Mouse (Mus musculus) limb, embryonic 12.5 days (tissue): Measurements from ENCODE around the gene Wnt9a. TPM values are rescaled to one million over a fixed set of nuclear protein-coding genes. Genes with fewer than 3 reads are reported as not detected.
A peak's percentile ranks its signal among the peaks of the same experiment; 100 is the strongest.

Source experiments
- ATAC-seq: fragments of 200-750 bp; cut with Nextera tagmentation; 2 replicates; pipeline ENCODE4 v1.8.0; 2017; ENCODE audit warnings: low read depth, moderate TSS enrichment; ENCODE audit not compliant: insufficient number of reproducible peaks, insufficient read depth, low FRiP score, low TSS enrichment
- H3K27ac ChIP-seq: fragments of 300-500 bp; sonication (generic); 2 replicates; pipeline ENCODE4 v1.5.1; 2016; ENCODE audit warnings: mild to moderate bottlenecking, moderate library complexity
- H3K27me3 ChIP-seq: fragments of 300-500 bp; sonication (generic); 2 replicates; pipeline ENCODE4 v1.6.1; 2016; ENCODE audit warnings: mild to moderate bottlenecking, moderate library complexity
- H3K36me3 ChIP-seq: fragments of 300-500 bp; sonication (generic); 2 replicates; pipeline ENCODE4 v1.6.1; 2016; ENCODE audit warnings: mild to moderate bottlenecking, moderate library complexity
- H3K4me1 ChIP-seq: fragments of 300-500 bp; sonication (generic); replicated peaks from 2 replicates; pipeline ENCODE4 v1.6.1; 2016
- H3K4me2 ChIP-seq: fragments of 300-500 bp; sonication (generic); 2 replicates; pipeline ENCODE4 v1.6.1; 2016; ENCODE audit warnings: mild to moderate bottlenecking, moderate library complexity
- H3K4me3 ChIP-seq: fragments of 300-500 bp; sonication (generic); replicated peaks from 2 replicates; pipeline ENCODE4 v1.5.1; 2016; ENCODE audit warnings: mild to moderate bottlenecking
- H3K9ac ChIP-seq: fragments of 300-500 bp; sonication (generic); replicated peaks from 2 replicates; pipeline ENCODE4 v1.6.1; 2016; ENCODE audit warnings: mild to moderate bottlenecking, moderate library complexity
- H3K9me3 ChIP-seq: fragments of 300-500 bp; sonication (generic); 2 replicates; pipeline ENCODE4 v1.6.1; 2016; ENCODE audit warnings: mild to moderate bottlenecking, moderate library complexity
- WGBS: fragments of 180-500 bp; shearing (Covaris S2); methylation state at CpG from one replicate; pipeline ENCODE4 v1.1.7; 2016; 5-methylcytosine and 5-hydroxymethylcytosine counted together
- polyA plus RNA-seq: library from polyadenylated mRNA; unstranded; fragments of >200 nt; fragmentation: Nextera tagmentation; extraction: Ambion mirVana; gene quantifications from 2 replicates; pipeline ENCODE4 v1.2.1, GENCODE M21; 2016

The Wnt9a gene
- polyA plus RNA-seq, 1 experiment from 2014 or later: 5.6 TPM

- H3K4me2 ChIP-seq: peak overlapping the region; percentile 92; the same call in 1 of the 2 replicates
- H3K27me3 ChIP-seq: peaks cover 76% of the 10 kb centered on the region
- H3K4me1 ChIP-seq: peaks cover 46% of the 10 kb centered on the region
These were observed 1.5 kb upstream of the Wnt9a start for GRCm38 (mm10) chr11:59305008-59305820.

DNA sequence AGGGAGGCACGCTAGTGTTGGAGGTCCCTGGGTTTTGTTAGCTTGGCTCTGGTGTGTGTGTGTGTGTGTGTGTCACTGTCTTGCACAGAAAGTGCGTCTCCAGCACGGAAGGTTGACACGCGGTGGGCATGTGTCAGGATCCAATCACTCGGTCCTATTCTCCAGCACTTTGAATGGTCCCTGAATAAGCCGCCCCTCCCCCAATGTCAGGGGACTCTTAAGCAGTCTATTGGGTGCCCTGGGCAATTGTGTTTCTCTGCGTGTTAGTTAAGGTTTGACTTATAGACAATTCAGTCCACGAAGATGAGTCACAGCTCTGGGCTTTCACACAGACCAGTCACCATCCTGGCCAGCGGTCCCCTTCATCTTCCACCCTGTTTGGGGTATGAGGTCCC is 910 bp upstream of the Wnt9a start:
- H3K36me3 ChIP-seq: no peaks in the 10 kb centered on the region
- H3K9me3 ChIP-seq: no peaks in the 10 kb centered on the region
- H3K4me2 ChIP-seq: peak overlapping the region; percentile 92
- ATAC-seq: no peak
- H3K4me1 ChIP-seq: peaks cover 50% of the 10 kb centered on the region
- peak overlapping the region; percentile 69 for H3K4me3 ChIP-seq
- H3K27ac ChIP-seq: no peak overlapping the region
- H3K27me3 ChIP-seq: peaks cover 71% of the 10 kb centered on the region
- WGBS: 10% methylated on average over 10 of the region's 10 CpGs
- H3K9ac ChIP-seq: 0 out of 2 replicates have a peak overlapping the region, but pooled peaks have one; percentile 40

More at GRCm38 (mm10) chr11:59305008-59305820, 1.5 kb upstream of the Wnt9a start:
- Histone ChIP-seq H3K36me3 (no peaks in the 10 kb centered on the region), H3K9me3 (no peaks in the 10 kb centered on the region), H3K4me3 (no peak overlapping the region), H3K27ac (no peak overlapping the region), H3K9ac (no peak overlapping the region)
- WGBS: 26% methylated on average over 22 of the region's 22 CpGs
- ATAC-seq: no peak

GRCm38 (mm10) chr11:59307422-59308163 is 865 bp downstream of the Wnt9a start:
- under 1% methylated on average over 45 of the region's 45 CpGs for WGBS
- H3K4me2 ChIP-seq: peak overlapping the region; percentile 92
- H3K27ac ChIP-seq: peak overlapping the region; percentile 77; the same call in 1 of the 2 replicates
- peak; percentile 44; the same call in 1 of the 2 replicates for ATAC-seq
- no peaks in the 10 kb centered on the region for H3K9me3 ChIP-seq
- peaks cover 76% of the 10 kb centered on the region for H3K27me3 ChIP-seq
- H3K36me3 ChIP-seq: no peaks in the 10 kb centered on the region
- H3K4me1 ChIP-seq: peaks cover 66% of the 10 kb centered on the region
- H3K9ac ChIP-seq: peak overlapping the region; percentile 79
- peak overlapping the region; percentile 69 for H3K4me3 ChIP-seq

- Histone ChIP-seq H3K27ac (peak overlapping the region; percentile 77), H3K9ac (peak overlapping the region; percentile 56; the same call in 1 of the 2 replicates), H3K27me3 (peaks cover 74% of the 10 kb centered on the region), H3K36me3 (no peaks in the 10 kb centered on the region), H3K9me3 (no peaks in the 10 kb centered on the region), H3K4me3 (peak overlapping the region; percentile 69), H3K4me2 (peak overlapping the region; percentile 92), H3K4me1 (peaks cover 72% of the 10 kb centered on the region)
- 18% methylated on average over 12 of the region's 12 CpGs for WGBS
- no peak for ATAC-seq
These were observed 1.4 kb downstream of the Wnt9a start for GRCm38 (mm10) chr11:59308164-59308542.

GRCm38 (mm10) chr11:59308625-59309024 is 1.9 kb downstream of the Wnt9a start:
- H3K36me3 ChIP-seq: no peaks in the 10 kb centered on the region
- H3K27me3 ChIP-seq: peaks cover 70% of the 10 kb centered on the region
- peak overlapping the region; percentile 56 for H3K9ac ChIP-seq
- ATAC-seq: no peak
- H3K4me1 ChIP-seq: peaks cover 76% of the 10 kb centered on the region
- peak overlapping the region; percentile 67 for H3K27ac ChIP-seq
- peak overlapping the region; percentile 92 for H3K4me2 ChIP-seq
- WGBS: 35% methylated on average over 6 of the region's 6 CpGs
- no peaks in the 10 kb centered on the region for H3K9me3 ChIP-seq
- peak overlapping the region; percentile 69 for H3K4me3 ChIP-seq

DNA sequence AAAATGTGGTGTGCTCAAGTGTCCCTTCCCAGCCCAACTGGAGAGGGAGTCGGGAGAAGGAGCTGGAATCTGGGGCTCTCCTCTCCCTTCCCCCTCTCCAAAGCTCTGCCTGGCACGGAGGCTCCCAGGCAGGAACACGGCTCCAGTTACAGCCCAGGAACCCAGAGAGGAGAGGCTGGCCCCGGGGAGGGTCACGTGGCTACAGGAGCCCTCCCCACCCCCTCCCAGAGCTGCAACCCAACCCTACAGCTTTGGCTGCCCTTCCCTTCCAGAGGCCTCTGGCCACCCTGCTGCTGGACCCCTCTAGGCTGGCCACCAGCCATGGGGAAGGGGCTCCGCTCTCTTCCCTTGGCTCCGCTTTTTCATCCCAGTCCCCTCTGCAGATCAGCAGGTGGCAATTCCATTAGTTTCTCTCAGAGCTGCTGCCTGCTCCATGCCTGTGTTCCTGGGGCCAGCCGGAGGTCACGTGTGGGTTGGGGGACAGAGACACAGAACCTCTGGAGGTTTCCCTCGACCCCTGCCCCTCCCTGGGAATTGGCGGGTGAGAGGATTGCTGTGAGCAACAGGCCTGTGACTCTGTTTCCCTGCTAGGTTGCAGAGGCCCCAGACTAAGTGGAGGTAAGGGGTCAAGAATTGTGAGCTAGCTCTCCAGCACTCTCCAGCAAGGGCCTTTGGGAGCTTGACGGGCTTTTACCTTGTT is 2.5 kb downstream of the Wnt9a start:
- no peaks in the 10 kb centered on the region for H3K9me3 ChIP-seq
- 0 out of 2 replicates have a peak overlapping the region, but pooled peaks have one; percentile 28 for H3K9ac ChIP-seq
- ATAC-seq: peak; percentile 52
- peak overlapping the region; percentile 67 for H3K27ac ChIP-seq
- H3K27me3 ChIP-seq: peaks cover 69% of the 10 kb centered on the region
- H3K4me2 ChIP-seq: peak overlapping the region; percentile 92
- H3K4me3 ChIP-seq: peak overlapping the region; percentile 69
- peaks cover 83% of the 10 kb centered on the region for H3K4me1 ChIP-seq
- no peaks in the 10 kb centered on the region for H3K36me3 ChIP-seq
- 7% methylated on average over 12 of the region's 12 CpGs for WGBS

- Histone ChIP-seq H3K4me1 (peaks cover 86% of the 10 kb centered on the region), H3K36me3 (no peaks in the 10 kb centered on the region), H3K9ac (no peak overlapping the region), H3K27me3 (peaks cover 62% of the 10 kb centered on the region), H3K9me3 (no peaks in the 10 kb centered on the region), H3K4me3 (no peak overlapping the region), H3K27ac (peak overlapping the region; percentile 67; the same call in 1 of the 2 replicates), H3K4me2 (peak overlapping the region; percentile 92; the same call in 1 of the 2 replicates)
- 69% methylated on average over 8 of the region's 8 CpGs for WGBS
- ATAC-seq: no peak
These were observed 3.2 kb downstream of the Wnt9a start for GRCm38 (mm10) chr11:59309976-59310375.

- Histone ChIP-seq H3K4me3 (no peak overlapping the region), H3K36me3 (no peaks in the 10 kb centered on the region), H3K9me3 (no peaks in the 10 kb centered on the region), H3K27me3 (peaks cover 48% of the 10 kb centered on the region), H3K27ac (0 out of 2 replicates have a peak overlapping the region, but pooled peaks have one; percentile 29), H3K9ac (0 out of 2 replicates have a peak overlapping the region, but pooled peaks have one; percentile 18), H3K4me2 (no peak overlapping the region), H3K4me1 (peaks cover 79% of the 10 kb centered on the region)
- 48% methylated on average over 6 of the region's 6 CpGs for WGBS
- no peak for ATAC-seq
These were observed 5.3 kb downstream of the Wnt9a start for GRCm38 (mm10) chr11:59312060-59312459.

DNA sequence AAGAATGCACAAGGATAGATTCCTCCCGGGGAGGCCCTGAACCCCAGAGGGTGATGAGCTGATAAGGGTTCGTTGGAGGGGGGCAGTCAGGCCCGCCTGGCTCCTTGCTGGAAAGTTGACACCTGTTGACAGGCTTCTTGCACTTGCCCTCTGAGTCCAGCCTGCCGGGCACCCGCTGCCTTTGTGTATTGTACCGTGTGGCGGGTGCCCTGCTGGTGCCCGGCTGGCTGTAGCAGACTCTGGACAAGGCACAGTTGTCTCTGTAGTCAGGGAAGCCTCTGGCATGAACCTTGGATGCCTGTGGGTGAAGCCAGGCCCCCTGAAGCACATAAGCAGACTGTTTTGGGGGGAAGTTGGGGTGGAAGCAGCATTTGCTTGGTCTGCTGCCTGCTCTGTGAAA is 5.8 kb downstream of the Wnt9a start:
- Histone ChIP-seq H3K4me1 (peaks cover 77% of the 10 kb centered on the region), H3K27ac (0 out of 2 replicates have a peak overlapping the region, but pooled peaks have one; percentile 29), H3K36me3 (no peaks in the 10 kb centered on the region), H3K27me3 (peaks cover 48% of the 10 kb centered on the region), H3K9ac (0 out of 2 replicates have a peak overlapping the region, but pooled peaks have one; percentile 18), H3K4me3 (no peak overlapping the region), H3K4me2 (0 out of 2 replicates have a peak overlapping the region, but pooled peaks have one; percentile 23), H3K9me3 (no peaks in the 10 kb centered on the region)
- WGBS: 62% methylated on average over 8 of the region's 8 CpGs
- no peak for ATAC-seq

DNA sequence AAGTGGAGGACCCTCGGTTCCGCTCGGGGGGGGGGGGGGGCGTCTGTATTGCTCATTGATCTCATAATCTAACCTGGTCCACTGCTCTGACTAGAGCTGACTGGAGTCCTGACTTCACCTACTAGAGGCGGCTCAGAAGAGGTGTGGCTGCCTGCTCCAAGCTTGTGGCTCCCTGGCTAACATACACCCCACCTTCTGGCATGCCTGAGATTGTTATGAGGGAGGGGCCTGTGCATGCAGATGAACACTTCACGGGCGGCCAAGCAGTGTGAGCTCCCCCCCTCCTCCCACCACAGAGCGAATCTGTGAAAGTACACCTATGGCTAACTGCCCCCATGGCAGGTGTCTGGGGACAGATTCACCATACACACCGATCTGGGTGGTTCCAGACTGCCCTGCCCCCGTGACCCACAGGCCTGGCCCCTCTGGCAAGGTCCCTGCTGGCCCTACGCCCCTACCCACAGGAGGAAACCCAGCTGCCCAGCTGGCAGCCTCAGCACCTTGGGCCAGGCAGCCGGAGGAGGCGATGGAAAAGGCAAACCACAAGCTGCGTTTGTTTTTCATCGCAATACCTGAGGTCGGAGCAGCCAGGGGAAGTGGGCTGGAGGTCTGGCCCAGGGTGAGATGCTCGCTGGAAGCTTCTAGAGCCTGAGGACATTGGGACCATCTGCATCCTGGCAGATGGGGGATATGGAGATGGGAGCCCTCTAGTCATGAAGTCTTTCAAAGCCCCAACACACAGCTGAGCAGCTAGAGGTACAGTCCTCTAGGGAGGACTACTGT is 6.5 kb downstream of the Wnt9a start:
- no peak for ATAC-seq
- Histone ChIP-seq H3K9ac (peak overlapping the region; percentile 31; the same call in 1 of the 2 replicates), H3K4me1 (peaks cover 71% of the 10 kb centered on the region), H3K27ac (0 out of 2 replicates have a peak overlapping the region, but pooled peaks have one; percentile 29), H3K9me3 (no peaks in the 10 kb centered on the region), H3K4me3 (no peak overlapping the region), H3K4me2 (no peak overlapping the region), H3K36me3 (no peaks in the 10 kb centered on the region), H3K27me3 (peaks cover 50% of the 10 kb centered on the region)
- WGBS: 59% methylated on average over 17 of the region's 17 CpGs
